Mouse (Mus musculus): ENCODE results near the gene Map1s. TPM values are rescaled to one million over a fixed set of nuclear protein-coding genes. Genes with fewer than 3 reads are reported as not detected.
A peak's percentile ranks its signal among the peaks of the same experiment; 100 is the strongest.

The Map1s gene
- polyA plus RNA-seq, 1 experiment: 18.3 TPM

DNA sequence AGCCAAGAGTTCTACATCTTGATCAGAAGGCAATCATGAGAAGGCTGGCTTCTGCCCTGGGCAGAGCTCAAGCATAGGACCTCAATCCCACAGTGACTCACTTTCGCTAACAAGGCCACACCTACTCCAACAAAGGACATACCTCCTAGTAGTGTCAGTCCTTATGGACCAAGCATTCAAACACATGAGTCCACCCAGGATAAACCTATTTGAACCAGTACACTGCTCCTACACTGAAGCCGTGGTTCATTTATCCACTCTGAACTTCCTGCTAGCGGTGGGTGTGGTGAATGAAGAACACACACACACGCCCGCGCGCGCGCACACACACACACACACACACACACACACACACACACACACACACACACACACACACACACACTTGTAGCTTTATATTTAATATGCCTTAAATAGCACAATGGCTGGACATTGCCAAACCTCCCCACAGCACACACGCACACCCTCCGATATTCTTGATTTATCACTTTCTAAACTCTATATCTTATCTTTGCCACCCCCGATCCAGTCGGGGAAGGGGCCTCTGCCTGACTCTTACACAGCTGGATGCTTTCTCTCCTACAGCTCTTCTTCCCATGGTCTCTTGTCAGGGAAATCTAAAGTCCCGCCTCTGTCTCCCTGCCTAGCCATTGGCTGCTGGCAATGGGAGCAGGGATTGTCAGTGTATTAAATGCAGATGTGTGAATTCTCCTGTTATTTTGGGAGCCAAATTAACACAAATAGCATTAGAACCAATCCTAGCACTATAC is 55.2 kb downstream of the Map1s start:
- H3K4me3 ChIP-seq (ENCODE audit: control insufficient read depth, low read depth, low read length): no peak overlapping the region
- H3K36me3 ChIP-seq (ENCODE audit: control insufficient read depth, insufficient read depth, low read length): no peaks in the 10 kb centered on the region
- H3K27me3 ChIP-seq (ENCODE audit: control insufficient read depth, insufficient read depth, low read length): no peaks in the 10 kb centered on the region
- no peak for TF ChIP-seq CTCF (IDR thresholded peaks at IDR 0.05; ENCODE audit: control insufficient read depth, insufficient read depth, insufficient replicate concordance, low read depth, low read length)
- TF ChIP-seq POLR2A (IDR thresholded peaks at IDR 0.05; ENCODE audit: control insufficient read depth, low read depth, low read length): no peak
- H3K4me1 ChIP-seq (ENCODE audit: control insufficient read depth, insufficient read depth, low read length): peaks cover 2% of the 10 kb centered on the region; the same call in 1 of the 2 replicates
- no peak overlapping the region for H3K27ac ChIP-seq (ENCODE audit: control insufficient read depth, insufficient read depth, low read depth, low read length)

DNA sequence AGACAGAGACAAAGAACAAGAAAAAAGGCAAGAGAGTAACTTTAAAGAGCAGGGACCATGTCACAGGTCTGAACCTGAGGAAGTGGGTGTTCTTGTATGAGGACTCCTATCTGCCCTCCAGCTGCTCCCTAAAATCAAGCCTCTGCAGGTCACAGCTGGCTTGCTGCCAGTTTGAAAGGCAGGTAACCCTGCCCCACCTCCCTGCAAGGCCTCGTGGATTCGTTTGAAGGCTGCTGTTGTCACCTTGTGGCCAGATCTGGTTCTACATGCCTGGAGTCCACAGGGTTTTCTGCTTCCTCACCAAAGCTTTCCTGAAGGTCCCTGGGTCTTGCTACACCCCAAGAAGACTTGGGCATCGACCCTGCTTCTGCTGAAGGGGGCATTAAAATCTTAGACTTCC is 58.4 kb downstream of the Map1s start:
- Histone ChIP-seq H3K4me3 (ENCODE audit: control insufficient read depth, low read depth, low read length) (no peak overlapping the region), H3K4me1 (ENCODE audit: control insufficient read depth, insufficient read depth, low read length) (peaks cover 2% of the 10 kb centered on the region; the same call in 1 of the 2 replicates), H3K27ac (ENCODE audit: control insufficient read depth, insufficient read depth, low read depth, low read length) (no peak overlapping the region), H3K36me3 (ENCODE audit: control insufficient read depth, insufficient read depth, low read length) (no peaks in the 10 kb centered on the region), H3K27me3 (ENCODE audit: control insufficient read depth, insufficient read depth, low read length) (no peaks in the 10 kb centered on the region)
- peak; percentile 48; the same call in 1 of the 2 replicates for TF ChIP-seq CTCF (IDR thresholded peaks at IDR 0.05; ENCODE audit: control insufficient read depth, insufficient read depth, insufficient replicate concordance, low read depth, low read length)
- TF ChIP-seq POLR2A (IDR thresholded peaks at IDR 0.05; ENCODE audit: control insufficient read depth, low read depth, low read length): no peak

DNA sequence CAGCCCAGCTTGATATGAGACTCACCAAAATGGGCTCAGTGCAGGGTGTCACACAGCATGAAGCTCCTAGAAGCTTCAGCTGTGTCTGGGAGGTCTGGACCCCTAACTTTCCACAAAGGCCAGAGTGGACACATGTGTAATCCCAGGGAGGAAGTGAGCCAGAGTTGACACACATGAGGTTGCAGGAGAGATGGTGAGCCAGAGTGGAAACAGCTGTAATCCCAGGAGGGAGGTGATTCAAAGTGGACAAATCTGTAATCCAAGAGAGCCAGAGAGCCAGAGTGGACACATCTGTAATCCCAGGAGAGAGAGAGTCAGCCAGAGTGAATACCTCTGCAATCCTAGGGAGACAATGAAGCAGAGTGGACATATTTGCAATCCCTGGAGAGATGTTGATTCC is 59.1 kb downstream of the Map1s start:
- no peaks in the 10 kb centered on the region for H3K27me3 ChIP-seq (ENCODE audit: control insufficient read depth, insufficient read depth, low read length)
- no peak overlapping the region for H3K27ac ChIP-seq (ENCODE audit: control insufficient read depth, insufficient read depth, low read depth, low read length)
- no peaks in the 10 kb centered on the region for H3K36me3 ChIP-seq (ENCODE audit: control insufficient read depth, insufficient read depth, low read length)
- no peak for TF ChIP-seq CTCF (IDR thresholded peaks at IDR 0.05; ENCODE audit: control insufficient read depth, insufficient read depth, insufficient replicate concordance, low read depth, low read length)
- TF ChIP-seq POLR2A (IDR thresholded peaks at IDR 0.05; ENCODE audit: control insufficient read depth, low read depth, low read length): no peak
- peaks cover 2% of the 10 kb centered on the region; the same call in 1 of the 2 replicates for H3K4me1 ChIP-seq (ENCODE audit: control insufficient read depth, insufficient read depth, low read length)
- H3K4me3 ChIP-seq (ENCODE audit: control insufficient read depth, low read depth, low read length): no peak overlapping the region

Other genes starting within 250 kb of the Map1s start
- gene Pgpep1, start 245.5 kb upstream of the Map1s start, polyA plus RNA-seq (2012; rRNA removed): 3.7 and 4.9 TPM in 2 replicates
- 148 and 168 TPM in 2 replicates for gene Lsm4, start 232.7 kb upstream of the Map1s start, polyA plus RNA-seq (2012; rRNA removed)
- 79.2 and 105 TPM in 2 replicates for gene Jund, start 207.0 kb upstream of the Map1s start, polyA plus RNA-seq (2012; rRNA removed)
- 286 and 302 TPM in 2 replicates for gene Iqcn, start 202.5 kb upstream of the Map1s start, polyA plus RNA-seq (2012; rRNA removed)
- gene Gm3336, start 187.4 kb upstream of the Map1s start, polyA plus RNA-seq (2012; rRNA removed): 0.86 and 0.91 TPM in 2 replicates
- 1.1 TPM in 2 replicates for gene Pde4c, start 182.2 kb upstream of the Map1s start, polyA plus RNA-seq (2012; rRNA removed)
- 7.9 and 8.2 TPM in 2 replicates for gene Rab3a, start 151.3 kb upstream of the Map1s start, polyA plus RNA-seq (2012; rRNA removed)
- 13.5 and 14.4 TPM in 2 replicates for gene Mpv17l2, start 145.0 kb upstream of the Map1s start, polyA plus RNA-seq (2012; rRNA removed)
- gene Pik3r2, start 129.2 kb upstream of the Map1s start, polyA plus RNA-seq (2012; rRNA removed): 25.1 and 30.8 TPM in 2 replicates
- gene Mast3, start 100.9 kb upstream of the Map1s start, polyA plus RNA-seq (2012; rRNA removed): 11.0 and 13.1 TPM in 2 replicates
- 0.25 and 0.40 TPM in 2 replicates for gene Il12rb1, start 97.5 kb upstream of the Map1s start, polyA plus RNA-seq (2012; rRNA removed)
- 17.1 and 19.4 TPM in 2 replicates for gene Arrdc2, start 66.2 kb upstream of the Map1s start, polyA plus RNA-seq (2012; rRNA removed)
- gene Kcnn1, start 42.7 kb upstream of the Map1s start, polyA plus RNA-seq (2012; rRNA removed): 0.72 and 1.5 TPM in 2 replicates
- gene Ccdc124, start 32.0 kb upstream of the Map1s start, polyA plus RNA-seq (2012; rRNA removed): 51.3 and 65.9 TPM in 2 replicates
- gene Slc5a5, start 13.2 kb upstream of the Map1s start, polyA plus RNA-seq (2012; rRNA removed): 1.3 and 1.5 TPM in 2 replicates
- gene Rpl18a, start 8.5 kb upstream of the Map1s start, polyA plus RNA-seq (2012; rRNA removed): 1,162 and 1,446 TPM in 2 replicates